9 mouse cellular contexts compared by ENCODE assay signal in the genomic region with DNA sequence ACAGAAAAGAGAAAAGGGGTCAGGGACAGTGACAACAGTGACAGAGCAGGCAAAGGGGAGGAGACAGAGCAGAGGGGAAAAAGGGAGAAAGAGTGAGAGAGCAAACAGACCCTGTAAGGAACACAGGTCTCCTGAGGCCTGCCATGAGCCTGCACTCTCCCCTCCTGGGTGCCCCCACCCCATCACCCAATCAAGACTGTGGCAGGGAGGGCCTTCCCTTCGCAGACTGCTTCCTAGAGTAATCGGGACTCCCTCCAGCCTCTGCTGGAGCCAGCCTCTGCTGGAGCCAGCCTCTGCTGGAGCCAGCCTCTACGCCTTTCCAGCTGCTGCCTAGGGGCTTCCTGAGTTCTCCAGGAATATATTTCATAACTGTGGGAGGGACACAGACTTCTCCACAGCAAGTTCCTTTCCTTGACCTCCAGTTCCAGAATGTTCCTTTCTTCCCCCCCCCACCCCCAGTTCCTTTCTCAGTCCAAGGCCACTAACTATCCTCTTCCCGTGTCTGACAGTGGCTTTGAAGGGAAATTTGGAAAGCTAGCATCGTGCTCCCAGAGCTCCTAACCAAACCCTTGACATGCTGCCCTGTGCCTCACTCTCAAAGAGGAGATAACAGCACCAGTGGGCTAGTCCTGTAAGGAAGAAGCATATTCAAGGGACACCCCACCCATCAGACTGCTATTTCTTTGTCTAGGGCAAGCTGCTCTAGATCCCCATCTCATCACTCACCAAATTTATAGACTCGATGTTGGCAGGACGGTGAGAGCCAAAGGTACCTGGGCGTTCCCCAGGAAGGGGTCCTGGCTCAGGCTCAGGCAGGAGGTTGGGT. TPM values are rescaled to one million over a fixed set of nuclear protein-coding genes. Genes with fewer than 3 reads are reported as not detected.
DNase-seq lines count a peak whose midpoint lies in the region; ATAC-seq and TF ChIP-seq lines count a peak whose summit lies in the region.
"Had no signal": no experiment of that assay in that cellular context is flagged by ENCODE, and none has a peak within 500 bp of the region (broad histone marks: within the 10 kb centered on the region; RNA-seq: fewer than 3 reads in every experiment).

No protein-coding gene starts in this region.

- peaks cover 3% of the 10 kb centered on the region for H3K4me1 ChIP-seq in ES-Bruce4 (ENCODE audit: control insufficient read depth, insufficient read depth, low read length)
- H3K4me1 ChIP-seq in forebrain, postnatal 0 days (ENCODE audit: insufficient read depth), result peaks cover 28% of the 10 kb centered on the region
- peaks cover 51% of the 10 kb centered on the region for H3K4me1 ChIP-seq in hindbrain, embryonic 15.5 days (replicated peaks)
- H3K4me1 ChIP-seq in liver, embryonic 11.5 days (replicated peaks; ENCODE audit: control insufficient read depth, insufficient read depth, low read length), result peaks cover 45% of the 10 kb centered on the region
- peaks cover 32% of the 10 kb centered on the region for H3K4me1 ChIP-seq in testis, adult 2 months (ENCODE audit: control insufficient read depth, insufficient read depth, low read length)

- no peak for TF ChIP-seq CTCF in ES-Bruce4 (IDR thresholded peaks at IDR 0.05; ENCODE audit: low read depth, low read length)
- TF ChIP-seq CTCF in forebrain, postnatal 0 days (IDR thresholded peaks at IDR 0.05; ENCODE audit: low read depth), result no peak
- no peak for TF ChIP-seq CTCF in testis, adult 2 months (IDR thresholded peaks at IDR 0.05; ENCODE audit: control insufficient read depth, insufficient read depth, insufficient replicate concordance, low read depth, low read length)

- no peaks in the 10 kb centered on the region for H3K9me3 ChIP-seq in ES-Bruce4 (replicated peaks; ENCODE audit: control insufficient read depth, insufficient read depth, low read length, poor library complexity, severe bottlenecking)
- H3K9me3 ChIP-seq in forebrain, postnatal 0 days (ENCODE audit: low read length), result no peaks in the 10 kb centered on the region
- H3K9me3 ChIP-seq in hindbrain, embryonic 15.5 days, result no peaks in the 10 kb centered on the region
- no peaks in the 10 kb centered on the region for H3K9me3 ChIP-seq in liver, embryonic 11.5 days (ENCODE audit: control insufficient read depth, low read length)

- TF ChIP-seq POLR2A in ES-Bruce4 (IDR thresholded peaks at IDR 0.05; ENCODE audit: insufficient read depth, low read length), result no peak
- TF ChIP-seq POLR2A in testis, adult 2 months (IDR thresholded peaks at IDR 0.05; ENCODE audit: control insufficient read depth, low read depth, low read length), result no peak; the same call in 1 of the 2 replicates

- 47% methylated on average over 8 of the region's 8 CpGs for WGBS in forebrain, postnatal 0 days
- WGBS in hindbrain, embryonic 15.5 days, result 46% methylated on average over 8 of the region's 8 CpGs
- WGBS in liver, embryonic 11.5 days, result 22% methylated on average over 8 of the region's 8 CpGs

- ATAC-seq in forebrain, postnatal 0 days, result no peak
- ATAC-seq in hindbrain, embryonic 15.5 days (ENCODE audit: low FRiP score, low read depth), result no peak
- peak; percentile 66 for ATAC-seq in liver, embryonic 11.5 days (replicated peaks; ENCODE audit: low FRiP score)

- DNase-seq in adrenal gland, postnatal 14 days, result peak; percentile 68
- no peak for DNase-seq in forebrain, postnatal 0 days
- no peak for DNase-seq in liver, embryonic 11.5 days (ENCODE audit: low spot score)
- no peak for DNase-seq in left cerebral cortex, adult 8-10 months (ENCODE audit: low spot score in 2 of 2)
- no peak for DNase-seq in ovary, postnatal 10 days (ENCODE audit: low spot score)

- TF ChIP-seq EP300 in ES-Bruce4 (IDR thresholded peaks at IDR 0.05; ENCODE audit: insufficient read depth, low read depth, low read length), result no peak

- H3K27me3 ChIP-seq in ES-Bruce4 (ENCODE audit: control insufficient read depth, insufficient read depth, low read length, poor library complexity, severe bottlenecking), result no peaks in the 10 kb centered on the region
- no peaks in the 10 kb centered on the region for H3K27me3 ChIP-seq in forebrain, postnatal 0 days (ENCODE audit: insufficient read depth, low read length)
- H3K27me3 ChIP-seq in hindbrain, embryonic 15.5 days, result no peaks in the 10 kb centered on the region
- peaks cover 3% of the 10 kb centered on the region; the same call in 1 of the 2 replicates for H3K27me3 ChIP-seq in liver, embryonic 11.5 days (replicated peaks; ENCODE audit: control insufficient read depth, insufficient read depth, low read length)
- H3K27me3 ChIP-seq in testis, adult 2 months (ENCODE audit: control insufficient read depth, insufficient read depth, low read length), result no peaks in the 10 kb centered on the region

- peaks cover 25% of the 10 kb centered on the region for H3K36me3 ChIP-seq in ES-Bruce4 (ENCODE audit: control insufficient read depth, insufficient read depth, low read length, poor library complexity, severe bottlenecking)
- H3K36me3 ChIP-seq in forebrain, postnatal 0 days (ENCODE audit: insufficient read depth), result peaks cover 10% of the 10 kb centered on the region
- no peaks in the 10 kb centered on the region for H3K36me3 ChIP-seq in hindbrain, embryonic 15.5 days
- H3K36me3 ChIP-seq in liver, embryonic 11.5 days (ENCODE audit: control insufficient read depth, insufficient read depth, low read length), result peaks cover 25% of the 10 kb centered on the region
- H3K36me3 ChIP-seq in testis, adult 2 months (ENCODE audit: control insufficient read depth, insufficient read depth, low read length), result no peaks in the 10 kb centered on the region

- peak overlapping the region; percentile 75 for H3K9ac ChIP-seq in ES-Bruce4 (ENCODE audit: low read depth, poor library complexity, severe bottlenecking)
- H3K9ac ChIP-seq in forebrain, postnatal 0 days, result peak overlapping the region; percentile 31
- no peak overlapping the region for H3K9ac ChIP-seq in hindbrain, embryonic 15.5 days
- H3K9ac ChIP-seq in liver, embryonic 11.5 days (ENCODE audit: low read depth, low read length), result peak overlapping the region; percentile 93

- no peak overlapping the region for H3K27ac ChIP-seq in ES-Bruce4 (ENCODE audit: insufficient read depth, low read length)
- H3K27ac ChIP-seq in forebrain, postnatal 0 days (ENCODE audit: low read depth, low read length), result no peak overlapping the region
- no peak overlapping the region for H3K27ac ChIP-seq in hindbrain, embryonic 15.5 days (replicated peaks)
- H3K27ac ChIP-seq in liver, embryonic 11.5 days (ENCODE audit: low read depth, low read length), result peak overlapping the region; percentile 91
- peak overlapping the region; percentile 85 for H3K27ac ChIP-seq in testis, adult 2 months (ENCODE audit: control insufficient read depth, insufficient read depth, low read depth, low read length)

- H3K4me2 ChIP-seq in forebrain, postnatal 0 days (ENCODE audit: low read depth), result peak overlapping the region; percentile 89
- H3K4me2 ChIP-seq in hindbrain, embryonic 15.5 days, result peak overlapping the region; percentile 30
- peak overlapping the region; percentile 99 for H3K4me2 ChIP-seq in liver, embryonic 11.5 days

- H3K4me3 ChIP-seq in ES-Bruce4 (ENCODE audit: low read depth, low read length), result peak overlapping the region; percentile 65
- H3K4me3 ChIP-seq in forebrain, postnatal 0 days (ENCODE audit: low read depth, low read length), result no peak overlapping the region
- H3K4me3 ChIP-seq in hindbrain, embryonic 15.5 days, result no peak overlapping the region
- peak overlapping the region; percentile 82 for H3K4me3 ChIP-seq in liver, embryonic 11.5 days (ENCODE audit: low read depth, low read length)
- H3K4me3 ChIP-seq in testis, adult 2 months (ENCODE audit: control insufficient read depth, low read depth, low read length), result peak overlapping the region; percentile 51

RNA-seq across cellular contexts. Expression of a gene that starts 6.6 kb away (rescaled TPM):
- polyA plus RNA-seq in ES-Bruce4 (2011; ENCODE audit: insufficient read depth, insufficient read length, low read depth, missing spikeins), result 132 and 134 TPM in 2 replicates
- total RNA-seq in adrenal gland, postnatal 14 days (2021), result 114 and 140 TPM in 2 replicates
- 68.3 and 84.5 TPM in 2 replicates for total RNA-seq in forebrain, postnatal 0 days (2014; rRNA removed)
- polyA plus RNA-seq in forebrain, postnatal 0 days (2015; fragmentation: Nextera tagmentation; extraction: Ambion mirVana), result 76.2 and 84.4 TPM in 2 replicates
- 43.7 and 46.4 TPM in 2 replicates for polyA plus RNA-seq in hindbrain, embryonic 15.5 days (2015; fragmentation: Nextera tagmentation; extraction: Ambion mirVana)
- polyA plus RNA-seq in liver, embryonic 11.5 days (2014; fragmentation: Nextera tagmentation; extraction: Ambion mirVana), result 277 and 325 TPM in 2 replicates
- 138 and 143 TPM in 2 replicates for polyA plus RNA-seq in testis, adult 2 months (2012; rRNA removed)
- 10 to 100 TPM; 27.4 to 32.1 (median 29.5) TPM for total RNA-seq in left cerebral cortex, adult 8-10 months (2022)

RNA-seq across cellular contexts. Expression of a gene that starts 9.1 kb away (rescaled TPM):
- polyA plus RNA-seq in ES-Bruce4 (2011; ENCODE audit: insufficient read depth, insufficient read length, low read depth, missing spikeins), result 19.2 and 22.6 TPM in 2 replicates
- 0.44 TPM in 1 of 2 replicates, not detected in the other for total RNA-seq in adrenal gland, postnatal 14 days (2021)
- not detected in 2 replicates for total RNA-seq in forebrain, postnatal 0 days (2014; rRNA removed)
- polyA plus RNA-seq in forebrain, postnatal 0 days (2015; fragmentation: Nextera tagmentation; extraction: Ambion mirVana), result not detected in 2 replicates
- polyA plus RNA-seq in hindbrain, embryonic 15.5 days (2015; fragmentation: Nextera tagmentation; extraction: Ambion mirVana), result not detected in 2 replicates
- 0.62 and 1.0 TPM in 2 replicates for polyA plus RNA-seq in liver, embryonic 11.5 days (2014; fragmentation: Nextera tagmentation; extraction: Ambion mirVana)
- polyA plus RNA-seq in testis, adult 2 months (2012; rRNA removed), result 3.4 and 4.4 TPM in 2 replicates
- not detected for total RNA-seq in left cerebral cortex, adult 8-10 months (2022)
- total RNA-seq: neutrophil, adult 5-6 weeks had no signal

RNA-seq across cellular contexts. Expression of a gene that starts 19.7 kb away (rescaled TPM):
- 3,626 and 3,708 TPM in 2 replicates for polyA plus RNA-seq in ES-Bruce4 (2011; ENCODE audit: insufficient read depth, insufficient read length, low read depth, missing spikeins)
- total RNA-seq in adrenal gland, postnatal 14 days (2021), result 1,351 and 1,485 TPM in 2 replicates
- total RNA-seq in forebrain, postnatal 0 days (2014; rRNA removed), result 1,283 and 1,351 TPM in 2 replicates
- 1,258 and 1,497 TPM in 2 replicates for polyA plus RNA-seq in forebrain, postnatal 0 days (2015; fragmentation: Nextera tagmentation; extraction: Ambion mirVana)
- 1,555 and 1,567 TPM in 2 replicates for polyA plus RNA-seq in hindbrain, embryonic 15.5 days (2015; fragmentation: Nextera tagmentation; extraction: Ambion mirVana)
- 1,837 and 1,887 TPM in 2 replicates for polyA plus RNA-seq in liver, embryonic 11.5 days (2014; fragmentation: Nextera tagmentation; extraction: Ambion mirVana)
- 99.1 and 109 TPM in 2 replicates for polyA plus RNA-seq in testis, adult 2 months (2012; rRNA removed)
- total RNA-seq in left cerebral cortex, adult 8-10 months (2022), result 1,000 to 10,000 TPM; 1,476 to 1,616 (median 1,547) TPM

RNA-seq across cellular contexts. Expression of a gene that starts 29.1 kb away (rescaled TPM):
- 28.2 and 31.7 TPM in 2 replicates for polyA plus RNA-seq in ES-Bruce4 (2011; ENCODE audit: insufficient read depth, insufficient read length, low read depth, missing spikeins)
- 54.8 and 56.1 TPM in 2 replicates for total RNA-seq in adrenal gland, postnatal 14 days (2021)
- 80.9 and 87.0 TPM in 2 replicates for total RNA-seq in forebrain, postnatal 0 days (2014; rRNA removed)
- polyA plus RNA-seq in forebrain, postnatal 0 days (2015; fragmentation: Nextera tagmentation; extraction: Ambion mirVana), result 83.8 and 89.6 TPM in 2 replicates
- polyA plus RNA-seq in hindbrain, embryonic 15.5 days (2015; fragmentation: Nextera tagmentation; extraction: Ambion mirVana), result 89.9 and 90.4 TPM in 2 replicates
- polyA plus RNA-seq in liver, embryonic 11.5 days (2014; fragmentation: Nextera tagmentation; extraction: Ambion mirVana), result 110 and 116 TPM in 2 replicates
- polyA plus RNA-seq in testis, adult 2 months (2012; rRNA removed), result 26.6 and 35.6 TPM in 2 replicates
- 10 to 100 TPM; 26.8 to 33.4 (median 29.4) TPM for total RNA-seq in left cerebral cortex, adult 8-10 months (2022)

RNA-seq across cellular contexts. Expression of a gene that starts 37.3 kb away (rescaled TPM):
- polyA plus RNA-seq in ES-Bruce4 (2011; ENCODE audit: insufficient read depth, insufficient read length, low read depth, missing spikeins), result 2.7 and 3.0 TPM in 2 replicates
- total RNA-seq in adrenal gland, postnatal 14 days (2021), result 3.6 and 8.7 TPM in 2 replicates
- 2.8 and 3.1 TPM in 2 replicates for total RNA-seq in forebrain, postnatal 0 days (2014; rRNA removed)
- polyA plus RNA-seq in forebrain, postnatal 0 days (2015; fragmentation: Nextera tagmentation; extraction: Ambion mirVana), result 2.2 and 2.7 TPM in 2 replicates
- 4.8 and 6.4 TPM in 2 replicates for polyA plus RNA-seq in hindbrain, embryonic 15.5 days (2015; fragmentation: Nextera tagmentation; extraction: Ambion mirVana)
- 2.5 and 3.0 TPM in 2 replicates for polyA plus RNA-seq in liver, embryonic 11.5 days (2014; fragmentation: Nextera tagmentation; extraction: Ambion mirVana)
- 0.83 and 0.95 TPM in 2 replicates for polyA plus RNA-seq in testis, adult 2 months (2012; rRNA removed)
- total RNA-seq in left cerebral cortex, adult 8-10 months (2022), result 1 to 10 TPM; 2.1 to 3.2 (median 2.5) TPM

Comparison
In these comparisons a context has a peak if more than half of its experiments do, and no peak if none do; other contexts are left out.
1. H3K27ac ChIP-seq: peak in liver, embryonic 11.5 days (single experiment) and testis, adult 2 months (single experiment); none in ES-Bruce4 (single experiment), forebrain, postnatal 0 days (single experiment) and hindbrain, embryonic 15.5 days (single experiment).
2. H3K4me3 ChIP-seq: peak in ES-Bruce4 (single experiment), liver, embryonic 11.5 days (single experiment) and testis, adult 2 months (single experiment); none in forebrain, postnatal 0 days (single experiment) and hindbrain, embryonic 15.5 days (single experiment).
3. H3K4me2 ChIP-seq: peak in every context shown above with its lines; median percentile 99 in liver, embryonic 11.5 days; 89 in forebrain, postnatal 0 days; 30 in hindbrain, embryonic 15.5 days.
4. RNA of a gene that starts 19.7 kb away (polyA plus RNA-seq): 3,626 to 3,708 TPM in ES-Bruce4, 1,837 to 1,887 TPM in liver, embryonic 11.5 days, 1,555 to 1,567 TPM in hindbrain, embryonic 15.5 days and 1,258 to 1,497 TPM in forebrain, postnatal 0 days; 99.1 to 109 TPM in testis, adult 2 months; every median in the first group is over 10 times any median in the second.